Mouse (Mus musculus): ENCODE results near the gene Ranbp10.
"Not testable (repeated sequence)": the region's sequence is repeated elsewhere in the genome, so short reads cannot be mapped to it uniquely, and the experiment has no call there.

Gene Ranbp10

DNA sequence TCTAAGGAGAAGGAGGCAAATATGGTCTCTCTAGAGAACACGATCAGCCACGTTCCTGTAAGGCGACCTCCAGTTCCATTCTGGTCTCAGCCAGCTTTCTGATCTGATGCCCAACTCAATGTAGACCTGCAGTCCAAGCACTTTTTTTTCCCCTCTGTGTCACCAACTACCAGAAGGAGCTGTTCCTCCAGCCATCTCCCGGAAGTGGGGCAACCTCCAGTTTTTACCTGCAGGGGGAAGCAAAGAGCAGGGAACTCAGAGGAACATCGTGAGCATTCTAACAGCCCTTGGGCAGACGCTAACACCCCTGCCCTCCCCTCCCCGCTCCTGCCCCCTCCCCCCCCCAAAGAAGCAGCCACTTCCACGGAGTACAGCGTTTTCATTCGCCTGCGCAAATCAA is 8.2 kb upstream of the Ranbp10 start:
- DNase-seq (ENCODE audit: low spot score): peak; percentile 78

GRCm38 (mm10) chr8:105833740-105834139 is 6.6 kb upstream of the Ranbp10 start:
- DNase-seq (ENCODE audit: low spot score): not testable (repeated sequence)

DNA sequence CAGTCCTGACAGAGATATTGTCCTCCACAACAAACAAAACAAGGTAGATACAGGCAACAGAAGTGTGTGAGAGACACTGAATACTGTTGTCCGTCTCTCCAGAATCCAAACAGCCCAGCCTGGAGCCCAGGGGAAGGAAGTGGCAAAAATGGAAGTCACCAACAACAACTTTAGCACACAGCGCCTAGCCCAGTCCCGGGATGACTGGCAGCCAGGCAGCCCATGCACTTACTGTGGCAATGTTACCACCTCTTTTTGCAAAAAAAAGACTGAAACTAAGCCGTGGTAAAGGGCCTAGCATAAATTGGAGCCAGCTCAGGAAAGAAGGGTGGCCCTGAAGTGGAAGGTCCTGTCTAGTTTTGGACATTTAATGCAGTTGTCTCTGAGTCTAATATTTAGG is 771 bp downstream of the Ranbp10 start:
- DNase-seq (ENCODE audit: low spot score): no peak

- no peak for DNase-seq (ENCODE audit: low spot score)
Observed at GRCm38 (mm10) chr8:105825506-105825905, 1.6 kb downstream of the Ranbp10 start.

DNA sequence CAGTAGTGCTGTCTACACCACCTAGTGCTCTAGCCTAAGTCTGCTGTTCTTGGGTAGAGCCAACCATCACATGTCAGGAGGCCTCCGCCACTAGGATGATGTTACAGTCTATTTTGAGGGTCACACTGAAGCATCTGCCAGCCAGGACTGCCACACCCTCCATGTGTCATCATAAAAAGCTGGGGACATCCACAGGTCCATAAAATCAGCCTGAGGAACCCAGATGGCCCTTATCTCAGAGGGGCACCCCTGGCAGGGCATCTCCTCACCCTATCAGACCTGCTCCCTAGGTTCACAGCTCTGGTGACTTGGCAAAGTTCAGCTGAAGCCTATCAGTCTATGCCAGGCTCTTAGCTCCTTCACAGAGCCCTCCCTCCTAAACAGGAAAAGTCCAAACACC is 6.2 kb downstream of the Ranbp10 start:
- no peak for DNase-seq (ENCODE audit: low spot score)

GRCm38 (mm10) chr8:105819659-105820058 is 7.5 kb downstream of the Ranbp10 start:
- DNase-seq (ENCODE audit: low spot score): no peak

- no peak for DNase-seq (ENCODE audit: low spot score)
Observed at GRCm38 (mm10) chr8:105813241-105813640, 13.9 kb downstream of the Ranbp10 start.

DNA sequence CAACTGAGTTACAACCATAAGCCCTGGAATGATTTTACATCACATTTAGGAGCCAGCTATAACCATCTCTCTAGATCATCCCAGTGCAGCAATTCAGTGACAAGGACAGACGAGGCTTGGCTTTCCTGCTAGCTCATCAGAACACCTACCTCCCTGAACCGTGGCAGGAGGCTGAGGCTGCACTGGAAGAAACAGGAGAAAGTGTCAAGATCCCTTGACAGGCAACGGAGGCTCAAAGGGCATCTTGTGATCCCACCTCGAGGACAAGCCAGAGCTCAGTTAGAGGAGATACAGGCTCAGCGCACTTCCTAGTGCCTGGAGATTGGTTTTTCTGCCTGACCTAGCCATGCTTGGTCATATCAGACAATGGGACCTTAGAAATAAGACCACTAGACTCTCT is 14.6 kb downstream of the Ranbp10 start:
- no peak for DNase-seq (ENCODE audit: low spot score)

GRCm38 (mm10) chr8:105811543-105811942 is 15.6 kb downstream of the Ranbp10 start:
- no peak for DNase-seq (ENCODE audit: low spot score)

DNA sequence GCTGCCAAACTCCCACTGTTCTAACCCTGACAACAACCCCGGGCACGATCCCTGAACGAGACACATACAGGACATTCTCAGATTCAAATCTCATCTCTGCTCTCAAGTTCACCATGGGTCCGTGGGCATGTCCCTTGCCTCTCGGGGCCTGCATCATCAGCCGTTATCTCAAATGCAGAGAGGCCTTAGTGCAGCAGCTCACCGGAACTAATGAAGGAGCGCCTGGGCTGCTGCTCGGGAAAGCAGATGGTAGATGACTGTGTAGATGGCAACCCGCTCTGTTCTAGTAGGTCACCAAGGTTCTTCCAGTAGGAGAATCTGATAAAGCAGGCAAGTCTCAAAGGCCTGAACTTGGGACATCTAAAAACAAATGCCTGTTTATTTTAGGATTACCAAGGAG is 16.1 kb downstream of the Ranbp10 start:
- DNase-seq (ENCODE audit: low spot score): no peak

GRCm38 (mm10) chr8:105810245-105810786 is 16.8 kb downstream of the Ranbp10 start:
- DNase-seq (ENCODE audit: low spot score): no peak

GRCm38 (mm10) chr8:105808480-105808879 is 18.7 kb downstream of the Ranbp10 start:
- no peak for DNase-seq (ENCODE audit: low spot score)

DNA sequence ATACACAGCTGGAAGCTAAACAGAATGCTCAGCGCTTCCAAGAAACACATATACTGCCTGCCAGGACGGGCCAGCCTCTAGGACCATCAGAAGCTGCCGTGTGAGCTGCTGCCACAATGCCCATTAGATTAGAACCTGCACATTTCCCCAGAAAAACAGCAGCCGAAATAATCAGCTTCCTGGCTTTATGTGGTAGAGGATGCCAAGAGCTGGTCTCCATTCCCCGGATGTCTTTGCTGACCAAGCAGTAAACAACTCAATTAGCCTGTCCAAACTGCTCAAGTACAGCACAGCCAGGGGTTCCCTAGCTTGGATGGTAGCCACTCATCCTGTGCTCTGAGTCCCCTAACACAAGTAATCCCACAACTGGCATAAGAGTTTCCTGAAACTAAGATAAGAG is 19.4 kb downstream of the Ranbp10 start:
- DNase-seq (ENCODE audit: low spot score): no peak

- DNase-seq (ENCODE audit: low spot score): no peak
Observed at GRCm38 (mm10) chr8:105805964-105806363, 21.2 kb downstream of the Ranbp10 start.

GRCm38 (mm10) chr8:105805346-105805745 is 21.8 kb downstream of the Ranbp10 start:
- DNase-seq (ENCODE audit: low spot score): no peak

DNA sequence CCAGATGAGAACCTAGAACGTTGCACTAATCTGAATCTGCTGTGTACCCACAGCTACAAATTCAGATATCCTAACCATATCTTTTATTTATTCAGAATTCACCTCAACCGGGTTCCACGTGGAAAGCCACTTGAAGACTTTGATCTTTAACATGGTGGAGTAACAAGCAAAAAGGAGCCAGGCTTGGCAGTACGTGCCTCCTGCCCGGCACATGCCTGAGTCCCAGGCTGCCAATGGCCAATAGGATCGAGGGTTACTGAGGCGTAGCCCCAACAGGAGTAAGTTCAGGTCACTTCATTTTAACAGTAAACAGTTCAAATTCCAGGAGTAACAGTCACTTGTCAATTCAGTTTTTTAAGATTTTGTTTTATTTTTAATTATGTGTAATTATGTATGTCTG is 22.4 kb downstream of the Ranbp10 start:
- no peak for DNase-seq (ENCODE audit: low spot score)

- no peak for DNase-seq (ENCODE audit: low spot score)
Observed at GRCm38 (mm10) chr8:105801153-105801904, 25.8 kb downstream of the Ranbp10 start.

GRCm38 (mm10) chr8:105799091-105799812 is 27.9 kb downstream of the Ranbp10 start:
- DNase-seq (ENCODE audit: low spot score): no peak

GRCm38 (mm10) chr8:105798408-105798807 is 28.7 kb downstream of the Ranbp10 start:
- no peak for DNase-seq (ENCODE audit: low spot score)

DNA sequence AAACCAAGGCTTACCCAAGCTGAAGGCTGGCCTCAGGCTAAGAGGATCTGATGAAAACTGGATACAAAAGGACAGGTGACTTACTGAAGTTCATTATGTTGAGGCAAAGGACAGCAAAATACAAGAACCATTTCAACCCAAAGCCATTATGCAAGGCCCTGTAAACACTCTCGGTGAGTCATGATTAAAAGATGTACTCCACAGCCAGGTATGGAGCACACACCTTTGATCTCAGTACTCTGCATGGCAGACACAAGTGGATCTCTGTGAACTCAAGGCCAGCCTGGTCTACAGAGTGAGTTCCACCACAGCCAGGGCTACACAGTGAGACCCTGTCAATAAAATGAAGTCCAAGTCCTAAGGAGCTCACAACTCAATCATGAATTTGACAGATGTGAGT is 31.4 kb downstream of the Ranbp10 start:
- DNase-seq (ENCODE audit: low spot score): no peak

- DNase-seq (ENCODE audit: low spot score): no peak
Observed at GRCm38 (mm10) chr8:105794009-105794598, 33.0 kb downstream of the Ranbp10 start.

GRCm38 (mm10) chr8:105793331-105793730 is 33.8 kb downstream of the Ranbp10 start:
- no peak for DNase-seq (ENCODE audit: low spot score)

GRCm38 (mm10) chr8:105789626-105790025 is 37.5 kb downstream of the Ranbp10 start:
- DNase-seq (ENCODE audit: low spot score): no peak
